Mouse (Mus musculus): ENCODE measurements around the gene Nudt19. TPM values are rescaled to one million over a fixed set of nuclear protein-coding genes. Genes with fewer than 3 reads are reported as not detected.

Gene Nudt19
- total and polyA plus RNA-seq, 2 experiments from 2014 or later, result 62.5 to 148 TPM

DNA sequence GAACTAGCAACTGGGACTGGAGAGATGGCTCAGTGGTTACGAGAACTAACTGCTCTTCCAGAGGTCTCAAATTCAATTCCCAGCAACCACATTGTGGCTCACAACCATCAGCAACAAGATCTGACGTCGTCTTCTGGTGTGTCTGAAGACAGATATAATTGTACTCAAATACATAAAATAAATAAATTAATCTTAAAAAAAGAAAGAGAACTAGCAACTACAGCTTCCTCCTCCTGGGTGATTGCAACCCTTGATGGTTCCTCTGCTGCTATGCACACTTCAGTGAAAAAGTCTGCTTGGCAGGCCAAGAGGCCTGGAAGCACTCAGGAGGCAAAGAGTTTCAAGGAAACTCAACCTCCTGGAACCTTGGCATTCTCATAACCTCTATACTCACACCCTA lies 26.1 kb downstream of the Nudt19 start:
- Histone ChIP-seq H3K9me3 (ENCODE audit: low read length) (no peaks in the 10 kb centered on the region), H3K27me3 (ENCODE audit: insufficient read depth, low read length) (no peaks in the 10 kb centered on the region), H3K4me1 (ENCODE audit: insufficient read depth) (no peaks in the 10 kb centered on the region), H3K4me3 (ENCODE audit: low read depth, low read length) (no peak overlapping the region), H3K27ac (ENCODE audit: low read depth, low read length) (no peak overlapping the region), H3K4me2 (ENCODE audit: low read depth) (no peak overlapping the region), H3K9ac (no peak overlapping the region), H3K36me3 (ENCODE audit: insufficient read depth) (no peaks in the 10 kb centered on the region)
- 79% methylated on average over 3 of the region's 3 CpGs for WGBS
- ATAC-seq, result no peak
- DNase-seq, result no peak
- no peak for TF ChIP-seq CTCF (IDR thresholded peaks at IDR 0.05; ENCODE audit: low read depth)

DNA sequence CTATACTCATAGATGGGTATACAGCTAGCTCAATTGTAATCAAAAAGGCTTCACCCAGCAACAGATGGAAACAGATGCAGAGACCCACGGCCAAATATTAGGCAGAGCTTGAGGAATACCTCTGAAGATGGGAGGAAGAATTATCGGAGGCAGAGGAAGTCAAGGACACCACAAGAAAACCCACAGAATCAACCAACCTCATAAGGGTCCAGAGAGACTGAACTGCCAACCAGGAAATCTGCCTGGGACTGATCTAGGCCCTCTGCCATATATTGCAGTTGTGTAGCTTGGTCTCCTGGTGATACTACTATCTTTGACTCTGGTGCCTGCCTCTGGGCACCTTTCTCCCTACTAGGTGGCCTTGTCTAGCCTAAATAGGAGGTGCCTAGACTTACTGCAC lies 29.3 kb downstream of the Nudt19 start:
- Histone ChIP-seq H3K4me2 (ENCODE audit: low read depth) (no peak overlapping the region), H3K9me3 (ENCODE audit: low read length) (no peaks in the 10 kb centered on the region), H3K4me3 (ENCODE audit: low read depth, low read length) (no peak overlapping the region), H3K27ac (ENCODE audit: low read depth, low read length) (no peak overlapping the region), H3K27me3 (ENCODE audit: insufficient read depth, low read length) (no peaks in the 10 kb centered on the region), H3K36me3 (ENCODE audit: insufficient read depth) (no peaks in the 10 kb centered on the region), H3K4me1 (ENCODE audit: insufficient read depth) (no peaks in the 10 kb centered on the region), H3K9ac (no peak overlapping the region)
- ATAC-seq, result no peak
- TF ChIP-seq CTCF (IDR thresholded peaks at IDR 0.05; ENCODE audit: low read depth), result no peak
- no peak for DNase-seq
- 85% methylated on average over 2 of the region's 2 CpGs for WGBS

DNA sequence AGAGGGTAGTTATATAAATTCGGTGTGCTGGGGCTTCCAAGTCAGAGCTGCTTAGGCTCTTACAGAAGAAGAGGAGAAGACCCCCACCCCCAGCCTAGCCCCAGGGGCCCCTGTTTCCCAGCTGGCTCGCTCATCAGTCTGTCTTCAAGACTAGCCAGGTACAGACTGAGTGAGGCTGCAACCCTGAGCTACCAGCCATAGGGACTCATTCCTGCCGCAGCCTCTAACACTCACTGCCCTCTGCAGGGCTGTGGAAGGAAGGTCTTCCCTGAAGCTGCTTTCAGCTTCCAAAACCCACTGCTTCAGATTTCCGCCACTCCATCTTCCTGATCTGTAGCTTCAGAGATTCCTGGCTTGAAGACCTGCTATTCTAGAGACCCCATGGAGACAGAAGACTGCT lies 54.1 kb downstream of the Nudt19 start:
- Histone ChIP-seq H3K4me3 (ENCODE audit: low read depth, low read length) (no peak overlapping the region), H3K36me3 (ENCODE audit: insufficient read depth) (no peaks in the 10 kb centered on the region), H3K9me3 (ENCODE audit: low read length) (no peaks in the 10 kb centered on the region), H3K27ac (ENCODE audit: low read depth, low read length) (no peak overlapping the region), H3K4me1 (ENCODE audit: insufficient read depth) (no peaks in the 10 kb centered on the region), H3K4me2 (ENCODE audit: low read depth) (no peak overlapping the region), H3K27me3 (ENCODE audit: insufficient read depth, low read length) (no peaks in the 10 kb centered on the region), H3K9ac (no peak overlapping the region)
- 22% methylated on average over 4 of the region's 4 CpGs for WGBS
- DNase-seq (peak; percentile 35), ATAC-seq (peak; percentile 62)
- TF ChIP-seq CTCF (IDR thresholded peaks at IDR 0.05; ENCODE audit: low read depth), result peak; percentile 65

DNA sequence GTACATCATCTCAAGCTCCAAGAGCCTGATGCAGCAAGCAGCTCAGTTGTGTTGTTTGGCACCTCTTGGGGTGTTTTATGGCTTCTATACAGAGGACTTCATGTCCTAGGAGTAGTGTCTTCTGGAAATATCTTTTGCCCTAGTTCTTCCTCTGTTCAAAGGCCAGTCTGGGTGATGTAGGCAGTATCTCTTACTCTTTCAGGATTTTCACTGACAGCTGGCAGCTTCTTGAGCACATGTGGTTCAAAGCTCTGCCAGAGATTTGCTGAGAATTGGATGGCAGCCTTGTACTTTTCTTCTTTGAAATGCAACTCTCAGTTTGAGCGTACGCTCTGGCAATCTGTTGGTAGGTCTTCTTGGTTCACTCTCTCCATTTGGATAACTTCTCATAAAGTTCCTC lies 58.6 kb downstream of the Nudt19 start:
- DNase-seq (peak; percentile 48), ATAC-seq (peak; percentile 8; the same call in 1 of the 2 replicates)
- H3K4me1 ChIP-seq (ENCODE audit: insufficient read depth), result no peaks in the 10 kb centered on the region
- H3K36me3 ChIP-seq (ENCODE audit: insufficient read depth), result no peaks in the 10 kb centered on the region
- no peaks in the 10 kb centered on the region for H3K9me3 ChIP-seq (ENCODE audit: low read length)
- H3K9ac ChIP-seq, result no peak overlapping the region
- H3K27ac ChIP-seq (ENCODE audit: low read depth, low read length), result no peak overlapping the region
- no peaks in the 10 kb centered on the region for H3K27me3 ChIP-seq (ENCODE audit: insufficient read depth, low read length)
- no peak for TF ChIP-seq CTCF (IDR thresholded peaks at IDR 0.05; ENCODE audit: low read depth)
- H3K4me3 ChIP-seq (ENCODE audit: low read depth, low read length), result no peak overlapping the region
- no peak overlapping the region for H3K4me2 ChIP-seq (ENCODE audit: low read depth)
- WGBS, result 74% methylated on average over 2 of the region's 2 CpGs

Other genes starting within 250 kb of the Nudt19 start
- 14.6 and 15.3 TPM in 2 replicates for gene Gpatch1, start 237.9 kb downstream of the Nudt19 start, total RNA-seq (2014; rRNA removed)
- gene Gpatch1, start 237.9 kb downstream of the Nudt19 start, polyA plus RNA-seq (2015; fragmentation: Nextera tagmentation; extraction: Ambion mirVana), result 16.2 and 21.9 TPM in 2 replicates
- 2.0 and 3.3 TPM in 2 replicates for gene Rhpn2, start 222.1 kb downstream of the Nudt19 start, total RNA-seq (2014; rRNA removed)
- gene Rhpn2, start 222.1 kb downstream of the Nudt19 start, polyA plus RNA-seq (2015; fragmentation: Nextera tagmentation; extraction: Ambion mirVana), result 0.99 and 1.6 TPM in 2 replicates
- gene Faap24, start 159.5 kb downstream of the Nudt19 start, total RNA-seq (2014; rRNA removed), result 8.8 and 9.8 TPM in 2 replicates
- 12.9 and 14.7 TPM in 2 replicates for gene Faap24, start 159.5 kb downstream of the Nudt19 start, polyA plus RNA-seq (2015; fragmentation: Nextera tagmentation; extraction: Ambion mirVana)
- 11.9 and 12.1 TPM in 2 replicates for gene Cep89, start 159.3 kb downstream of the Nudt19 start, total RNA-seq (2014; rRNA removed)
- 22.2 and 28.2 TPM in 2 replicates for gene Cep89, start 159.3 kb downstream of the Nudt19 start, polyA plus RNA-seq (2015; fragmentation: Nextera tagmentation; extraction: Ambion mirVana)
- gene Slc7a9, start 107.5 kb downstream of the Nudt19 start, total RNA-seq (2014; rRNA removed), result not detected in 2 replicates
- 0.11 TPM in 1 of 2 replicates, not detected in the other for gene Slc7a9, start 107.5 kb downstream of the Nudt19 start, polyA plus RNA-seq (2015; fragmentation: Nextera tagmentation; extraction: Ambion mirVana)
- gene Tdrd12, start 18.6 kb downstream of the Nudt19 start, total RNA-seq (2014; rRNA removed), result 0.38 and 0.52 TPM in 2 replicates
- 0.30 and 0.65 TPM in 2 replicates for gene Tdrd12, start 18.6 kb downstream of the Nudt19 start, polyA plus RNA-seq (2015; fragmentation: Nextera tagmentation; extraction: Ambion mirVana)
- gene Rgs9bp, start 29.3 kb upstream of the Nudt19 start, total RNA-seq (2014; rRNA removed), result 0.38 and 0.69 TPM in 2 replicates
- 0.07 and 0.09 TPM in 2 replicates for gene Rgs9bp, start 29.3 kb upstream of the Nudt19 start, polyA plus RNA-seq (2015; fragmentation: Nextera tagmentation; extraction: Ambion mirVana)
- 23.6 and 25.5 TPM in 2 replicates for gene Ankrd27, start 29.9 kb upstream of the Nudt19 start, total RNA-seq (2014; rRNA removed)
- 12.9 and 13.9 TPM in 2 replicates for gene Ankrd27, start 29.9 kb upstream of the Nudt19 start, polyA plus RNA-seq (2015; fragmentation: Nextera tagmentation; extraction: Ambion mirVana)
- 91.6 and 154 TPM in 2 replicates for gene Pdcd5, start 91.2 kb upstream of the Nudt19 start, total RNA-seq (2014; rRNA removed)
- gene Pdcd5, start 91.2 kb upstream of the Nudt19 start, polyA plus RNA-seq (2015; fragmentation: Nextera tagmentation; extraction: Ambion mirVana), result 228 and 295 TPM in 2 replicates
- 33.4 and 38.8 TPM in 2 replicates for gene Dpy19l3, start 198.2 kb upstream of the Nudt19 start, total RNA-seq (2014; rRNA removed)
- gene Dpy19l3, start 198.2 kb upstream of the Nudt19 start, polyA plus RNA-seq (2015; fragmentation: Nextera tagmentation; extraction: Ambion mirVana), result 26.1 and 38.8 TPM in 2 replicates
- 20.2 and 30.5 TPM in 2 replicates for gene Zfp507, start 246.7 kb upstream of the Nudt19 start, total RNA-seq (2014; rRNA removed)
- 4.9 and 8.1 TPM in 2 replicates for gene Zfp507, start 246.7 kb upstream of the Nudt19 start, polyA plus RNA-seq (2015; fragmentation: Nextera tagmentation; extraction: Ambion mirVana)